Mouse (Mus musculus) megakaryocyte, embryonic 14.5 days (primary cell): ENCODE measurements around the gene Ccdc62.

Source experiments
- FLI1 ChIP-seq: IDR thresholded peaks from 2 replicates; pipeline ENCODE4 v1.6.1; 2012; ENCODE audit warnings: low read length, inconsistent platforms, mixed read lengths
- GATA1 ChIP-seq: IDR thresholded peaks from 3 replicates; pipeline ENCODE4 v1.6.1; 2012; ENCODE audit warnings: mixed read lengths, low read length, inconsistent platforms, borderline replicate concordance

- TF ChIP-seq GATA1 (no peak), FLI1 (no peak)
Observed at GRCm38 (mm10) chr5:123992794-123993193, 62.3 kb downstream of the Ccdc62 start.
